Mouse (Mus musculus) forebrain, postnatal 0 days (tissue): ENCODE measurements around the gene Ctbp2. TPM values are rescaled to one million over a fixed set of nuclear protein-coding genes. Genes with fewer than 3 reads are reported as not detected.

ENCODE experiments used
- ATAC-seq: fragments of 200-750 bp; cut with Nextera tagmentation; 2 replicates; pipeline ENCODE4 v1.8.0; 2017; ENCODE audit warnings: mild to moderate bottlenecking, moderate library complexity
- DNase-seq: peaks from one replicate; pipeline ENCODE4 v3.0.0-alpha.2; 2015
- H3K27ac ChIP-seq: fragments of 300-500 bp; sonication (generic); 2 replicates; pipeline ENCODE4 v1.5.1; 2014; ENCODE audit warnings: low read depth, mild to moderate bottlenecking, antibody characterized with exemption, low read length, moderate library complexity, mixed read lengths
- H3K27me3 ChIP-seq: fragments of 300-500 bp; sonication (generic); 2 replicates; pipeline ENCODE4 v1.6.1; 2014; ENCODE audit warnings: mild to moderate bottlenecking, low read length, mixed read lengths; ENCODE audit not compliant: insufficient read depth
- H3K36me3 ChIP-seq: fragments of 300-500 bp; sonication (generic); 2 replicates; pipeline ENCODE4 v1.6.1; 2014; ENCODE audit warnings: mild to moderate bottlenecking, moderate library complexity; ENCODE audit not compliant: insufficient read depth
- H3K4me1 ChIP-seq: fragments of 300-500 bp; sonication (generic); 2 replicates; pipeline ENCODE4 v1.6.1; 2014; ENCODE audit warnings: antibody characterized with exemption; ENCODE audit not compliant: insufficient read depth
- H3K4me2 ChIP-seq: fragments of 300-500 bp; sonication (generic); 2 replicates; pipeline ENCODE4 v1.6.1; 2014; ENCODE audit warnings: low read depth, mild to moderate bottlenecking, moderate library complexity
- H3K4me3 ChIP-seq: fragments of 300-500 bp; sonication (generic); 2 replicates; pipeline ENCODE4 v1.5.1; 2014; ENCODE audit warnings: low read depth, low read length, mixed read lengths
- H3K9ac ChIP-seq: fragments of 300-500 bp; sonication (generic); 2 replicates; pipeline ENCODE4 v1.6.1; 2014; ENCODE audit warnings: mild to moderate bottlenecking
- H3K9me3 ChIP-seq: fragments of 300-500 bp; sonication (generic); 2 replicates; pipeline ENCODE4 v1.6.1; 2016; ENCODE audit warnings: low read length
- CTCF ChIP-seq: sonication (generic); IDR thresholded peaks from 2 replicates; pipeline ENCODE4 v1.5.1; 2016; ENCODE audit warnings: antibody characterized with exemption, control low read depth, low read depth
- WGBS: fragments of 180-500 bp; shearing (Covaris S2); extraction: QIAGEN DNeasy Blood & Tissue Kit; methylation state at CpG from one replicate; pipeline ENCODE4 v1.1.7; 2014; 5-methylcytosine and 5-hydroxymethylcytosine counted together
- polyA plus RNA-seq: library from polyadenylated mRNA; unstranded; fragments of >200 nt; fragmentation: Nextera tagmentation; extraction: Ambion mirVana; gene quantifications from 2 replicates; pipeline ENCODE4 v1.2.1, GENCODE M21; 2015
- total RNA-seq: library from RNA; depleted of rRNA; stranded (reverse); fragments of >200 nt; gene quantifications from 2 replicates; pipeline ENCODE4 v1.2.3, GENCODE M21; 2014

Ctbp2 gene
- total and polyA plus RNA-seq, 2 experiments from 2014 or later, result 35.2 to 80.3 TPM

DNA sequence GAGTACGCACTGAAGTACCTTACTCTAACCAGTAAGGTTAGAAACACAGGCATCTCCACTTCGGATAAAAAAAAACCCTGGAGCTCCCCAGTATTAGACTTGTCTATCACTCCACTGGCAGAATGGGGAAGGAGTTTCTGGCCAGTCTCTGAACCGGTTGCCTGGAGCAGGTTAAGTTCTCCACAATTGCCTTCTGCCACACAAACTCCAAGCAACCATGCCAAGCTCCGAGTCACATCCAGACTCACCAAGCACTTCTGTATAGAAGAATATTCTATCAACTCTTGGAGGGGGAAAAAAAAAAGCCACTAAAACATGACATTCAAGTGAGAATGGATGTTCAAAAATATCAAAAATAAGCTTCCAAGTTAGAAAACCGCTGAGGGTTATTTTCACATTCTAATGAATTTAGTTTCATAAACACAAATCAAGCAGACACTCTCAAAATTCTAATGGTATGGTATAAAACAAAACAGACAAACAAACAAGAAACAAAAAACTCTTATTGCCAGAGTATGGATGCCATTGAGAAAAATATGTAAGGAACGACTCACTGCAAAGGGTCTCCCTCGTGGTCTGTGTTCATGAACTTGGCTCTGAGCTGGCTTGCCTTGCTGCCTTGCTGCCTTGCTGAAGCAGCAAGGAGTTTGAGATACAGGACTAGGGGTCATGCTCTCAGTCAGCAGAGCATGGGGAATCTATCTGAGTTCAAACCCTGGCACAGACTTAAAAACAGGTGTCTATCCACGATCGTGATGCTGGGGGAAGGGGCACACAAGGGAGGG is 29.3 kb downstream of the Ctbp2 start:
- no peak for TF ChIP-seq CTCF
- Histone ChIP-seq H3K4me3 (no peak overlapping the region), H3K4me2 (no peak overlapping the region), H3K4me1 (peaks cover 13% of the 10 kb centered on the region), H3K9me3 (no peaks in the 10 kb centered on the region), H3K27ac (no peak overlapping the region), H3K36me3 (no peaks in the 10 kb centered on the region), H3K9ac (no peak overlapping the region), H3K27me3 (no peaks in the 10 kb centered on the region)
- WGBS, result 69% methylated on average over 9 of the region's 9 CpGs
- ATAC-seq (no peak), DNase-seq (no peak)

DNA sequence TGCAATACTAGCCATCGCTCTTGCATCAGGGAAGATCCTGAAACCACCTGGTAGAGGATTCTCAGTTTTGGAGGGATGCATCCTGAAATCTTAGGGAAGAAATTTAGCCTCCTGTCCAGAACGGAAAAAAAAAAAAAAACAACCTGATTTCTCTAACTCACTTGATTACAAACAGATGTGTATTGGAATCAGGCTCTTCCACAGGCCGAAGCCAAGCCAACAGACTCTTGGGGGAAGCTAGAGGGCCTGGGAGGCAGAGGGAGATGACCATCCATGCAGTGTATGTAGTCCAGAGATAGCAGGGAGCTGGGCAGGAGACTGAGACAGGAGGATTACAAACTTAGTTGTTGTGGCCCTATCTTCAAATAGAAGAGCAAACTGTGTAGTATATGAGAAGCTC is 30.0 kb downstream of the Ctbp2 start:
- Histone ChIP-seq H3K27ac (no peak overlapping the region; the same call in 1 of the 2 replicates), H3K9ac (no peak overlapping the region), H3K4me3 (no peak overlapping the region), H3K4me2 (no peak overlapping the region), H3K27me3 (no peaks in the 10 kb centered on the region), H3K36me3 (no peaks in the 10 kb centered on the region), H3K9me3 (no peaks in the 10 kb centered on the region), H3K4me1 (peaks cover 18% of the 10 kb centered on the region)
- 88% methylated on average over 3 of the region's 3 CpGs for WGBS
- ATAC-seq (no peak), DNase-seq (no peak)
- no peak for TF ChIP-seq CTCF

DNA sequence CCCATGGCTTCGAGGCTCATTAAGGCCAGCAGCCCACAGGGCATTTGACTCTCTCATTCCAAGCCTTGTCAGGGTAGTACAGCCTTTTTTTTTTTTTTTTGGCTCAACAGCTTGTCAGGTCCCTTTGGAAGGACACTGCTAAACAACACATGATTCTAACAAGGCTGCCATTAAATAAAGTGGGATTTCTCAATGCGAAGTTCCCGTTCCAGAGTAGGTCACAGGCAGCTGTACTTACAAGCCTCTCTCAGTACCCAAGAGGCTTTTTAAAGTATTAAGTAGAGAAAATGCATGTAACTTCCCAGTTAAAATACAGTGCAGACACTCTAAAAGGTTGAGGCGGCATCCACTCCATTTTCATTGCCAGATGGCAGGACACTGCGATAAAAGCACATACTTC is 30.4 kb downstream of the Ctbp2 start:
- Histone ChIP-seq H3K4me1 (peaks cover 22% of the 10 kb centered on the region), H3K9me3 (no peaks in the 10 kb centered on the region), H3K27me3 (no peaks in the 10 kb centered on the region), H3K4me3 (no peak overlapping the region), H3K27ac (no peak overlapping the region), H3K4me2 (no peak overlapping the region), H3K9ac (no peak overlapping the region), H3K36me3 (no peaks in the 10 kb centered on the region)
- 66% methylated on average over 5 of the region's 5 CpGs for WGBS
- no peak for DNase-seq
- no peak for TF ChIP-seq CTCF
- ATAC-seq, result no peak

DNA sequence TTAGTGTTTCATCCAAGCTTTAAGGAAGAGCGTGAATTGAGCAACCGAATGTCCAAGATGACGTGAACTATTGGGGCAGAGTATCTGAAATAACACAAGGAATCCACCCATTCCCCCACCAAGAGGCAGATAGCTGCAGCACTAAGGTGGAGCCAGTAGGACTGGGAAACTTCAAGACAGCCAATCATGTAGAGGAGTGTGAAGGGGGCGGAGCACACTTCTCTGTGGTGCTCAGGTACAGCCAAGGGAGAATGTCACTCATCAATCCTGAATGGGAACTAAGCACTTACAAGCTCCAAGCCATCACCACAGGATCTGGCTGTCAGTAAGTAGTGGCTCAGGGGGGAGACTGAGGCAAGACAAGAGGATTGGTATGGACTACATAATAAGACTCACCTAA is 33.5 kb downstream of the Ctbp2 start:
- no peaks in the 10 kb centered on the region for H3K9me3 ChIP-seq
- DNase-seq (no peak), ATAC-seq (no peak)
- peaks cover 23% of the 10 kb centered on the region for H3K4me1 ChIP-seq
- H3K27ac ChIP-seq, result no peak overlapping the region
- TF ChIP-seq CTCF, result no peak
- H3K4me3 ChIP-seq, result no peak overlapping the region
- H3K9ac ChIP-seq, result no peak overlapping the region
- 82% methylated on average over 4 of the region's 4 CpGs for WGBS
- no peak overlapping the region for H3K4me2 ChIP-seq
- no peaks in the 10 kb centered on the region for H3K27me3 ChIP-seq
- no peaks in the 10 kb centered on the region for H3K36me3 ChIP-seq

DNA sequence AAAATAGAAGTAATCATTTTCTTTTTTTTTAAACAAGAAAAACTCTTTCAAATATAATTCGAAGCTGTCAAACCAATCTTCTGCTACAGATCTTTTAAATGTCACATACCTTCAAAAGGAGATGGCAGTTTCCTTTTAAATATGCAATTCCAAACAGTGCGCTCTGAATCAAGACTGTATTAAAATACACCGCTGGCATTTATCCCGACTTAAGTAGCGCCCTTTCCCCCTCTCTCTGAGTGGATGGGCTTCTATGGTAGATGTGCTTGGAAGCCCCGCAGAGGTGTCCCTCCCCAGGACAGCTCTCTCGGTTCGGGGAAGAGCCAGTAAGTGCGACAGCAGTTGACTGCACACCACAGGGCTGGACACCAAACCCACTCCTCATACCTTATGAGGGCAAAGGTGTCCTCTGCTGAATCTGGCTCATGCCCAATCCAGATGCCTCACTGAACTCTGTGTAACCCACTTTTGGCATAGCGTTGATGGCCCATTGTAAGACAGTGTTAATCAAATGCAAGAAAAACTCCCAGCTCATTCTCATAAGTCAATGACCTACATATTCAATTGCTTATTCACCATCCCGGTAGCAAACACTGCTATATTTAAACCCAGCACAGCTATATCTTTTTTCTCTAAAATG is 34.4 kb downstream of the Ctbp2 start:
- no peak for TF ChIP-seq CTCF
- DNase-seq, result no peak
- Histone ChIP-seq H3K36me3 (no peaks in the 10 kb centered on the region), H3K4me2 (peak overlapping the region; percentile 15), H3K27ac (no peak overlapping the region), H3K4me3 (no peak overlapping the region), H3K9ac (no peak overlapping the region), H3K27me3 (no peaks in the 10 kb centered on the region), H3K9me3 (no peaks in the 10 kb centered on the region), H3K4me1 (peaks cover 23% of the 10 kb centered on the region)
- peak; percentile 53; the same call in 1 of the 2 replicates for ATAC-seq
- 31% methylated on average over 11 of the region's 11 CpGs for WGBS

DNA sequence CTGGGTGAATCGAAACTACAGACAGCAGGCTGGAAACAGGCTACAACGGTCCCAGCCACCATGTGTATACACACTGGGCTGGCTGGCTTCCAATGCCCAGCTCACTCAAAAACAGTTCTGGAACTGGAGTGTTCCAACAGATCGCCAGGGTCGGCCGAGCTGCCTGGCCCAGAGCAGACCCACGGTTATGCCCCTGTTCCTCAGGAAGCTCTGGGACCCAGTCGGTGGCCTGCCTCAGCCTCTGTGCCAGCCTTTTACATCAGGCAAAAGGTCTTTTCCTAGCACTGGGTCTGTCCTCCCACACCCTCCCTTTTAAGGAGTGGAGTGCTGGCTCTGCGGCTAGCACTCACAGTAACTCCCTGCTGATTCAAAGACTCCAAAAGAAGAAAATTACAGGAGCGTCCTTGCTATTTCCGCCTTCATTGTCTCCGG is 35.3 kb downstream of the Ctbp2 start:
- TF ChIP-seq CTCF, result no peak
- Histone ChIP-seq H3K4me3 (no peak overlapping the region), H3K9ac (peak overlapping the region; percentile 14; the same call in 1 of the 2 replicates), H3K27me3 (no peaks in the 10 kb centered on the region), H3K36me3 (no peaks in the 10 kb centered on the region), H3K27ac (peak overlapping the region; percentile 72), H3K9me3 (no peaks in the 10 kb centered on the region), H3K4me2 (peak overlapping the region; percentile 39), H3K4me1 (peaks cover 23% of the 10 kb centered on the region)
- DNase-seq (peak; percentile 76), ATAC-seq (peak; percentile 80)
- 12% methylated on average over 11 of the region's 11 CpGs for WGBS

DNA sequence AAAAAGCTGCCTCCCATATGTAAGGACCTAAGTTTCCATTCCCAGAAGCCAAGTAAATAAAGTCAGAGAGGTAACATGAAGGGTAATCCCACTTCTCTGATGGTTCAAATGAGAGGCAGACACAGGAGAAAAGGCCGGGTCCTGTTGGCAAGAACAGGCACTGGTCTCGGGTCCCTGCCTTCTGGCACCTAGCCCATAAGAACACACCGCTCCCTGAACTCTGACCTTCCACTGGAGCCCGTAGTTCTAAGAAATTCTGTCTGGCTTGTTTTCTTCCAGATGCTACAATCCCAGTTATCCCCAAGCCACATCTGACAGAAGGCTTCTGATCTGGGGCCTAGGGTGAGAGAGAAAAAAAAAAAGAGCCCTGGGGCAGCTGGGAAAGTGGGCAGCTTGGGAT is 35.7 kb downstream of the Ctbp2 start:
- peak overlapping the region; percentile 39 for H3K4me2 ChIP-seq
- DNase-seq (no peak), ATAC-seq (no peak)
- no peak overlapping the region for H3K4me3 ChIP-seq
- H3K9ac ChIP-seq, result peak overlapping the region; percentile 14; the same call in 1 of the 2 replicates
- WGBS, result 47% methylated on average over 4 of the region's 4 CpGs
- no peaks in the 10 kb centered on the region for H3K9me3 ChIP-seq
- H3K27me3 ChIP-seq, result no peaks in the 10 kb centered on the region
- TF ChIP-seq CTCF, result no peak
- no peaks in the 10 kb centered on the region for H3K36me3 ChIP-seq
- H3K27ac ChIP-seq, result peak overlapping the region; percentile 72
- peaks cover 23% of the 10 kb centered on the region for H3K4me1 ChIP-seq
